Mouse (Mus musculus) liver, postnatal 0 days (tissue): ENCODE measurements at regions not wholly inside any gene's neighbourhood (a gene's known extent, or its start where the extent isn't known, plus 50 kb on each side); places are given as distances from the start of the nearest gene placed in this dataset.

ENCODE experiments used
- CTCF ChIP-seq: sonication (generic); IDR thresholded peaks from 2 replicates; pipeline ENCODE4 v1.5.1; 2016; ENCODE audit warnings: antibody characterized with exemption, low read depth
- EP300 ChIP-seq: IDR thresholded peaks from 2 replicates; pipeline ENCODE4 v1.6.1; 2016; ENCODE audit warnings: antibody characterized with exemption, low read depth, mild to moderate bottlenecking

DNA sequence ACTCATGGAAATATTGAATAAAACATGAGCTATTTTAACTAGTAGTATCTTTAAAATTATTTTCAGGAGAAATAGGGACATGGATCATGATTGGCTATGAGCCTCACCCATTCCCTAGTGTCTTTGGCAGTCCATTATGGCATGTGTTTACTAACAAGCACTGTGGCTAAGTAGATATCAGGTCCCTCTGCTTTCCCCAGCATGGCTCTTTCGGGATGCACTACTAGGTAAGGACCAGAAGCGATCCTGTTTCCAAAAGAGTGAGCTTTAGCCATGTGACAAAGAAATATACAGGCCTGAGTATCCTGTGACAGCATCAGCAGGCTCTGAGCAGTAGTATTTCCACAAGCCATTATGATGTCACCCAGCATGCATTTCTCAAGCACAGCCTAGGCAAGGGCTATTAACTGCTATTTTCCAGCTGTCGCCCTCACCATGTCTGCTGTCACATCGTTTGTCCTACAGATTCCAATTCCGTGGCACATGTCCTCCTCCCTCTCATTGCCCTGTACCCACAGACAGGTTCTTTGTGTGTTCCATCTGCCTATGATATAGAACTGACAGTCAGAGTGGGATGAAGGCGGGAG lies 882.1 kb downstream of the Ntrk3 start:
- TF ChIP-seq CTCF = no peak
- no peak for TF ChIP-seq EP300
